Mouse (Mus musculus) kidney, embryonic 16.5 days (tissue): Measurements from ENCODE around the gene Tapt1. TPM values are rescaled to one million over a fixed set of nuclear protein-coding genes. Genes with fewer than 3 reads are reported as not detected.
A peak's percentile ranks its signal among the peaks of the same experiment; 100 is the strongest.
"Not testable (repeated sequence)": the region's sequence is repeated elsewhere in the genome, so short reads cannot be mapped to it uniquely, and the experiment has no call there.

Source experiments
- ATAC-seq: fragments of 200-750 bp; cut with Nextera tagmentation; 2 replicates; pipeline ENCODE4 v1.8.0; 2017; ENCODE audit warnings: moderate TSS enrichment; ENCODE audit not compliant: low FRiP score, low TSS enrichment
- H3K27ac ChIP-seq: fragments of 300-500 bp; sonication (generic); 2 replicates; pipeline ENCODE4 v1.5.1; 2014; ENCODE audit warnings: low read length
- H3K27me3 ChIP-seq: fragments of 300-500 bp; sonication (generic); 2 replicates; pipeline ENCODE4 v1.6.1; 2014; ENCODE audit warnings: low read length, control low read depth, mixed read lengths; ENCODE audit not compliant: insufficient read depth
- H3K36me3 ChIP-seq: fragments of 300-500 bp; sonication (generic); 2 replicates; pipeline ENCODE4 v1.6.1; 2014; ENCODE audit warnings: low read length, control low read depth, mixed read lengths; ENCODE audit not compliant: insufficient read depth
- H3K4me1 ChIP-seq: fragments of 300-500 bp; sonication (generic); 2 replicates; pipeline ENCODE4 v1.6.1; 2014; ENCODE audit warnings: low read length, control low read depth, mixed read lengths; ENCODE audit not compliant: insufficient read depth
- H3K4me2 ChIP-seq: fragments of 300-500 bp; sonication (generic); replicated peaks from 2 replicates; pipeline ENCODE4 v1.6.1; 2014; ENCODE audit warnings: low read depth, low read length
- H3K4me3 ChIP-seq: fragments of 300-500 bp; sonication (generic); 2 replicates; pipeline ENCODE4 v1.5.1; 2014; ENCODE audit warnings: mild to moderate bottlenecking, low read length
- H3K9ac ChIP-seq: fragments of 300-500 bp; sonication (generic); replicated peaks from 2 replicates; pipeline ENCODE4 v1.6.1; 2014; ENCODE audit warnings: low read length
- H3K9me3 ChIP-seq: fragments of 300-500 bp; sonication (generic); 2 replicates; pipeline ENCODE4 v1.6.1; 2016; ENCODE audit warnings: low read length, control low read depth
- WGBS: fragments of 180-500 bp; shearing (Covaris S2); extraction: QIAGEN DNeasy Blood & Tissue Kit; methylation state at CpG from one replicate; pipeline ENCODE4 v1.1.7; 2014; 5-methylcytosine and 5-hydroxymethylcytosine counted together
- polyA plus RNA-seq: library from polyadenylated mRNA; unstranded; fragments of >200 nt; fragmentation: Nextera tagmentation; extraction: Ambion mirVana; gene quantifications from 2 replicates; pipeline ENCODE4 v1.2.1, GENCODE M21; 2015

Gene Tapt1
- polyA plus RNA-seq, 1 experiment from 2014 or later = 34.6 TPM

DNA sequence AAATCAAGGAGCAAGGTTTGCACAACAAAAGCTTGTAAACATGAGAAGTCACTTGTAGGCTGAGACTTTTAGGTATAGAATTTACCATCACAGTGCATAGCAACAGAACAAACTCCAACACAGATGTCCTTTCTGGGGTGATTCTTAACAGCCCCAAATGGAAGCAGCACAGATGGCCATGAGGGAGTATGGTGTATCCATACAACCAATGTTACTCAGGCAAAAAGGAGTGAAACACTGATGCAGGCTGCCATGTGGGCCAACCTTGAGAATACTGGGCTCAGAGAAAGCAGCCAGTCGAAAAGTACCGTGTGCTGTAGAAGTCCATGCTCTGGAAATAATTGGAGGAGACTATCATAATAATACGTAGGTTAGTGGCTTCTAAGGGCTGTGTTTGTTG is 68.0 kb downstream of the Tapt1 start:
- Histone ChIP-seq H3K9ac (no peak overlapping the region), H3K4me2 (no peak overlapping the region), H3K9me3 (no peaks in the 10 kb centered on the region), H3K36me3 (no peaks in the 10 kb centered on the region), H3K4me3 (no peak overlapping the region), H3K4me1 (no peaks in the 10 kb centered on the region), H3K27ac (no peak overlapping the region), H3K27me3 (no peaks in the 10 kb centered on the region)
- ATAC-seq = no peak
- WGBS = 91% methylated on average over 3 of the region's 3 CpGs

DNA sequence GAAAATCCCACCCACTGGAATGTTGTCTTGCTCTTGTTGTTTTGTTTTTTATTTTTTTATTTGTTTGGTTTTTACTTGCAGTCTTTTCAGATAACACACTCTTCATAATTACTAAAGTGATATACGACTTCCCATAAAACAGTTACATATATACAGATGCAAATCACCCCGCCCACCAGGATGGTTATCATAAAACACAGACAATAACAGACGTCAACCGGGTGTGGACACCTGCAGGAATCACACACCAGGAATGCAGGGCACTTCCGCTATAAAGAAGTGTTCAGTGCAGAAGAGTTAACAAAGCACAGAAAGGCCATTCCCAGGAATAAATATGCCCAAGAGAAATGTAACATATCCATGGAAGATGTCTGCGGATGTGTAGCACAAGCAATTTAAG is 68.7 kb downstream of the Tapt1 start:
- H3K27me3 ChIP-seq = no peaks in the 10 kb centered on the region
- no peak overlapping the region for H3K4me3 ChIP-seq
- H3K9ac ChIP-seq = no peak overlapping the region
- H3K27ac ChIP-seq = no peak overlapping the region
- WGBS = 66% methylated on average over 6 of the region's 6 CpGs
- H3K36me3 ChIP-seq = no peaks in the 10 kb centered on the region
- H3K9me3 ChIP-seq = no peaks in the 10 kb centered on the region
- no peak overlapping the region for H3K4me2 ChIP-seq
- no peaks in the 10 kb centered on the region for H3K4me1 ChIP-seq
- ATAC-seq = no peak

DNA sequence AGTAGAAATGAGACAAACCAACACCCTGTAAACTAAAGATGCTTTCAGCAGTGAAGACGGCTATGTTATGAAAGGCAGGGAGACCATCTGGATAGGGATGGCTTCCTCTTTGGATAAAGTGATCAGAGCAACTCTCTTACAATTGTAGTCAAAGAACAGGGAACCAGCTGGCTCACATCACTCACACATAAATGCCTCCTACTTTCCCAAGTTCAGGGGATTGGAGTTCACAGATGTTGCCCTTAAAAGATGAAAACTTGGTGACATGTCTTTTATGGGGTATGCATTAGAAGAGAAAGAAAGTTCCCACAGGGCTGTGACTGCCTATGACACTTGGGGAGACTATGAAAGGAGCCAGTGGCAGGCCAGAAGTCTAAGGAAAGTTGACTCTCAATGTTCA is 73.4 kb downstream of the Tapt1 start:
- 31% methylated on average over 1 of the region's 1 CpGs for WGBS
- H3K4me1 ChIP-seq = no peaks in the 10 kb centered on the region; the same call in 1 of the 2 replicates
- peak; percentile 60; the same call in 1 of the 2 replicates for ATAC-seq
- H3K27ac ChIP-seq = no peak overlapping the region
- H3K9me3 ChIP-seq = peaks cover 7% of the 10 kb centered on the region; the same call in 1 of the 2 replicates
- no peaks in the 10 kb centered on the region for H3K27me3 ChIP-seq
- no peak overlapping the region for H3K9ac ChIP-seq
- H3K36me3 ChIP-seq = no peaks in the 10 kb centered on the region
- no peak overlapping the region for H3K4me2 ChIP-seq
- no peak overlapping the region for H3K4me3 ChIP-seq

- Histone ChIP-seq H3K4me3 (no peak overlapping the region), H3K9me3 (peaks cover 7% of the 10 kb centered on the region; the same call in 1 of the 2 replicates), H3K36me3 (no peaks in the 10 kb centered on the region), H3K9ac (no peak overlapping the region), H3K4me1 (no peaks in the 10 kb centered on the region; the same call in 1 of the 2 replicates), H3K27me3 (no peaks in the 10 kb centered on the region), H3K4me2 (no peak overlapping the region), H3K27ac (peak overlapping the region; percentile 40; the same call in 1 of the 2 replicates)
- 53% methylated on average over 4 of the region's 4 CpGs for WGBS
- peak; percentile 65 for ATAC-seq
These were observed 74.9 kb downstream of the Tapt1 start for GRCm38 (mm10) chr5:44151327-44152051.

DNA sequence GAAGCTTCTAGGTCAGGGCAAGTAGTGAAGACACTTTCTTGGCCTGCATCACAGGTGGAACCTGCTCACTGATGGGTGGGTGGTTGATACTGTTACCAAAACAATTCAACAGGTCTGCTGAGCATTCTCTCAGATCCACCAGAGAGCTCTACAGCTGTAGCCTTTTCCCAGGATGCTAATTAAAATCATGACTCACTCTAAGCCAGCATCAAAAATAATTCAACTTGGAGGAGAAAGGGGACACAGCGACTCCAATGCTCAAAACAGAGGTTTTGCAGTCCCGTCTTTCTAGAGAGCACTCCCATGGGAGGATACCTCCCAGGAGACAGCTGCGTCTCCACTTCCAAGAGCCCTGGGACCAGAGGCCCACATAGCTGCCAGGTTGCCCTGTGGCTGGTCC is 78.7 kb downstream of the Tapt1 start:
- Histone ChIP-seq H3K9ac (no peak overlapping the region), H3K27me3 (no peaks in the 10 kb centered on the region), H3K36me3 (no peaks in the 10 kb centered on the region), H3K9me3 (peaks cover 7% of the 10 kb centered on the region; the same call in 1 of the 2 replicates), H3K4me1 (peaks cover 4% of the 10 kb centered on the region; the same call in 1 of the 2 replicates), H3K4me2 (no peak overlapping the region), H3K4me3 (no peak overlapping the region), H3K27ac (no peak overlapping the region)
- no peak for ATAC-seq
- 82% methylated on average over 3 of the region's 3 CpGs for WGBS

DNA sequence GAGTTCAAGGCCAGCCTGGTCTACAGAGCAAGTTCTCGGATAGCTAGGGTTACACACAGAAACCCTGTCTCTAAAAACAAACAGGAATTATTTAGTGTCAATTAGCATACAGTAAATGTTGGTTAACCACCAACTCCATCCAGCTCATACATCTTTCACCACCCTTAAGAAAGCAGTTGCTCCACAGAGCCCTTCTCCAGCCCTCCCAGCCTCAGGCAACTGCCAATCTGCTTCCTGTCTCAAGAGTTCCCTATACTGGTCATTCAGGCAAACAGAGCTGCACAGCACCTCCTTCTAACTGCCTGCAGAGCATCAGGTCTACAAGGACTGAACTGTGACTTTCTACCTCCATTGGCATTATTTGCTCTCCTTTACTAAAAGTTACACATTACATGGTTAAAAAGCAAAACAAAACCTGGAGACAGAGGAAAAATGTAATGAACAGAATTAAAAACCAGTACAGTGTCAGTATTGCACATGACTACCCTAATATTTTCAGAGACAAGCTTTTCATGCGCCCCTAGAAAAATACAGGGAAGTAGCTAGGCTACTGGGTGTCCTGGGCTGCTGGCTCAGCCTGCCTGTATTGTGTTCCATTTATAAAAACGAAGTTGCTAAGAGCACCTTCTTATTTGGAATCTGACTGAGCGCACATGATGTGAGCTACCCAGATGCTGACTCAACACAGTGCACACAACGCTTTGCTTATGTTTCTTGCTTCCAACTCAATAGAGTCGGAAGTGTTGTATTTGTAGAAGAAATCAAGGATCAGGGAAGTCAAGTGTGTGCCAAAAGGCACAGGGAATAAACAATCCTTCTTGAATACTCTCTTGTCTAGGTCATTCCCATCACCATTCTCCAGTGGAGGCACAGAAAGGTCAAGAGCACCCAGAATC is 79.7 kb downstream of the Tapt1 start:
- H3K4me1 ChIP-seq = peaks cover 4% of the 10 kb centered on the region; the same call in 1 of the 2 replicates
- no peaks in the 10 kb centered on the region for H3K36me3 ChIP-seq
- H3K9me3 ChIP-seq = peaks cover 7% of the 10 kb centered on the region; the same call in 1 of the 2 replicates
- no peak overlapping the region for H3K27ac ChIP-seq
- WGBS = 84% methylated on average over 6 of the region's 6 CpGs
- H3K4me2 ChIP-seq = no peak overlapping the region
- H3K4me3 ChIP-seq = no peak overlapping the region
- no peak overlapping the region for H3K9ac ChIP-seq
- H3K27me3 ChIP-seq = no peaks in the 10 kb centered on the region
- no peak for ATAC-seq

GRCm38 (mm10) chr5:44143467-44144235 is 82.8 kb downstream of the Tapt1 start:
- WGBS = 41% methylated on average over 8 of the region's 8 CpGs
- H3K9me3 ChIP-seq = no peaks in the 10 kb centered on the region
- no peaks in the 10 kb centered on the region for H3K36me3 ChIP-seq
- H3K4me2 ChIP-seq = no peak overlapping the region
- no peak overlapping the region for H3K27ac ChIP-seq
- H3K9ac ChIP-seq = no peak overlapping the region
- H3K4me3 ChIP-seq = no peak overlapping the region
- H3K4me1 ChIP-seq = 0 out of 2 replicates have a peak, but pooled peaks cover 4% of the 10 kb centered on the region
- no peaks in the 10 kb centered on the region for H3K27me3 ChIP-seq
- ATAC-seq = no peak

GRCm38 (mm10) chr5:44127487-44127886 is 98.9 kb downstream of the Tapt1 start:
- H3K9me3 ChIP-seq = no peaks in the 10 kb centered on the region

DNA sequence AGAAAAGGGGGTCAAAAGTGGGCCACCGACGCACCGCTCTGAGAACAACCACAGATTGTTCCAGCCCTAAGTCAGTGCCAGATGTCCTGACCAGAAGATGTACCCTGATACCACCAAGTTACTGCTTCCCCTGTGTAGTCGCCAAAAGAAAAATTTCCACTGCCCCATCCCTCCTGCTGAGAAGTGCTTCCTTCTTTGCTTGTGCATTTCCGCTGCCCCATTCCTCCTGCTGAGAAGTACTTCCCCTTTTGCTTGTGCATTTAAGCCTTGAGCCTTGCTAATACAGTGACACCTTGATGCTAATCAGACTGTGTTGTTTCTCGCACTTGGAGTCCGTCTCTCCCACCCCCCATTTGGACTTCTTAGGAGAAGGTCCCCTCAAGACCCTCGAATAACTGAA is 99.9 kb downstream of the Tapt1 start:
- not testable (repeated sequence) for H3K27ac ChIP-seq, H3K9me3 ChIP-seq, H3K4me1 ChIP-seq, H3K4me2 ChIP-seq, H3K9ac ChIP-seq, H3K4me3 ChIP-seq, H3K27me3 ChIP-seq, H3K36me3 ChIP-seq, ATAC-seq
- WGBS = 94% methylated on average over 8 of the region's 8 CpGs

More at GRCm38 (mm10) chr5:44127487-44127886, 98.9 kb downstream of the Tapt1 start:
- 75% methylated on average over 4 of the region's 4 CpGs for WGBS
- ATAC-seq = no peak
- no peaks in the 10 kb centered on the region for H3K4me1 ChIP-seq
- no peaks in the 10 kb centered on the region for H3K36me3 ChIP-seq
- no peak overlapping the region for H3K9ac ChIP-seq
- H3K27ac ChIP-seq = no peak overlapping the region
- H3K27me3 ChIP-seq = no peaks in the 10 kb centered on the region
- no peak overlapping the region for H3K4me2 ChIP-seq
- no peak overlapping the region for H3K4me3 ChIP-seq
